Mouse (Mus musculus) heart, embryonic 10.5 days (tissue): ENCODE data around the gene Fam102b. TPM values are rescaled to one million over a fixed set of nuclear protein-coding genes. Genes with fewer than 3 reads are reported as not detected.

ENCODE experiments used
- DNase-seq: peaks from one replicate; pipeline ENCODE4 v3.0.0-alpha.2; 2017; ENCODE audit warnings: low spot score
- H3K27ac ChIP-seq: fragments of 300-500 bp; sonication (generic); 2 replicates; pipeline ENCODE4 v1.5.1; 2016; ENCODE audit warnings: mild to moderate bottlenecking
- H3K27me3 ChIP-seq: fragments of 300-500 bp; sonication (generic); 2 replicates; pipeline ENCODE4 v1.6.1; 2016; ENCODE audit warnings: mild to moderate bottlenecking; ENCODE audit not compliant: poor library complexity, insufficient read depth, severe bottlenecking
- H3K36me3 ChIP-seq: fragments of 300-500 bp; sonication (generic); 2 replicates; pipeline ENCODE4 v1.6.1; 2016; ENCODE audit warnings: mild to moderate bottlenecking, moderate library complexity
- H3K4me1 ChIP-seq: fragments of 300-500 bp; sonication (generic); 2 replicates; pipeline ENCODE4 v1.6.1; 2016; ENCODE audit warnings: mild to moderate bottlenecking
- H3K4me3 ChIP-seq: fragments of 300-500 bp; sonication (generic); 2 replicates; pipeline ENCODE4 v1.5.1; 2016; ENCODE audit warnings: mild to moderate bottlenecking, moderate library complexity
- H3K9me3 ChIP-seq: fragments of 300-500 bp; sonication (generic); 2 replicates; pipeline ENCODE4 v1.6.1; 2016; ENCODE audit warnings: mild to moderate bottlenecking, moderate library complexity
- WGBS: fragments of 180-500 bp; shearing (Covaris S2); methylation state at CpG from one replicate; pipeline ENCODE4 v1.1.7; 2016; 5-methylcytosine and 5-hydroxymethylcytosine counted together
- polyA plus RNA-seq: library from polyadenylated mRNA; unstranded; fragments of >200 nt; fragmentation: Nextera tagmentation; extraction: Ambion mirVana; gene quantifications from 2 replicates; pipeline ENCODE4 v1.2.1, GENCODE M21; 2016

Gene Fam102b
- polyA plus RNA-seq, result 4.6 and 5.6 TPM in 2 replicates

- DNase-seq, result peak; percentile 91
- Histone ChIP-seq H3K36me3 (no peaks in the 10 kb centered on the region), H3K4me3 (peak within 1 kb of the TSS; percentile 77), H3K27ac (peak within 1 kb of the TSS; percentile 93), H3K27me3 (no peaks in the 10 kb centered on the region), H3K4me1 (0 out of 2 replicates have a peak, but pooled peaks cover 5% of the 10 kb centered on the region), H3K9me3 (no peaks in the 10 kb centered on the region)
- WGBS, result 0% methylated on average over 53 of the region's 54 CpGs
Observed at GRCm38 (mm10) chr3:109027515-109027987, at the start of gene Fam102b. Gene Fam102b, minus strand, starts transcription at chr3:109027607.

DNA sequence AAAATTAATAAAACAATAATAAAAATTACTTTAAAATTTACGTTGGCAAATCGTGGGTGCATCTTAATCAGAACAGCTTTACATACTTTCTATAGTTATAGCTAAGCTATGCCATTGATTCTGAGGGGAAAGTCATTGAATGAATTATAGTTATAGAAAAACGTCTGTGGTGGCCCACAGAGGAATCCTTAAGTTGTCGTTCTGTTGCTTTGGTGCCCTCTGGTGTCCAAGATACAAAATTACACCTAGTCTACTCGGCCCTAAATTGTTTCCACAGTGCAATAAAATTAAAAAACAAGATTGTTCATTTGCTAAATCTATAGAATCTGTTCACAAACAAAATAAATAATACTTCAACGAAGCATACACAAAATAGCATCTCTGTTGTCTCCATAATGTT, 35.6 kb upstream of the Fam102b start:
- Histone ChIP-seq H3K4me3 (no peak overlapping the region), H3K4me1 (peaks cover 5% of the 10 kb centered on the region), H3K9me3 (no peaks in the 10 kb centered on the region), H3K27me3 (0 out of 2 replicates have a peak, but pooled peaks cover 7% of the 10 kb centered on the region), H3K27ac (no peak overlapping the region), H3K36me3 (no peaks in the 10 kb centered on the region)
- no peak for DNase-seq
- under 1% methylated on average over 6 of the region's 6 CpGs for WGBS

DNA sequence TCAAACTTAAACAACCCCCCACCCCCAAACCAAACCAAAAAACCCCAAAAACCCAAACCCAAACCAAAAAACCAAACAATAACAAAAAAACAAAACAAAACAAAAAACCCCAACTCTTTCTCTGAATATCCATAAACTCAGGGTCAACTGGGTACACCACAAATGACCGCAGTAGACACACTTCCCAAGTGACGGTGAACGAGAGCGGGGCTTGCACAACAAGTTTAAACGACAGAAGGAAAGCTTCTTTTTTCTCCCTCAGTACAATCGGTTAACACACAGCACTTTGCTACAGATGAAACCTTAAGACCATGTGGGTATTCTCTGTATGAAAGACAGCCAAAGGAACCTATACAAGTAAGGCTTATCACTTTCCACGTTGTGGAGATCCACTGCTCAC, 35.0 kb upstream of the Fam102b start:
- no peak for DNase-seq
- WGBS, result 74% methylated on average over 7 of the region's 7 CpGs
- no peaks in the 10 kb centered on the region for H3K9me3 ChIP-seq
- H3K27me3 ChIP-seq, result 0 out of 2 replicates have a peak, but pooled peaks cover 7% of the 10 kb centered on the region
- no peak overlapping the region for H3K27ac ChIP-seq
- H3K4me1 ChIP-seq, result peaks cover 5% of the 10 kb centered on the region
- H3K4me3 ChIP-seq, result no peak overlapping the region
- H3K36me3 ChIP-seq, result no peaks in the 10 kb centered on the region

GRCm38 (mm10) chr3:109059903-109060302, 32.5 kb upstream of the Fam102b start:
- Histone ChIP-seq H3K36me3 (no peaks in the 10 kb centered on the region), H3K4me3 (no peak overlapping the region), H3K9me3 (no peaks in the 10 kb centered on the region), H3K4me1 (peaks cover 5% of the 10 kb centered on the region), H3K27ac (no peak overlapping the region), H3K27me3 (0 out of 2 replicates have a peak, but pooled peaks cover 7% of the 10 kb centered on the region)
- 72% methylated on average over 8 of the region's 8 CpGs for WGBS
- DNase-seq, result no peak

- DNase-seq, result no peak
- H3K4me1 ChIP-seq, result peaks cover 16% of the 10 kb centered on the region
- no peaks in the 10 kb centered on the region for H3K9me3 ChIP-seq
- no peaks in the 10 kb centered on the region for H3K27me3 ChIP-seq
- 59% methylated on average over 6 of the region's 6 CpGs for WGBS
- no peaks in the 10 kb centered on the region for H3K36me3 ChIP-seq
- H3K27ac ChIP-seq, result no peak overlapping the region
- no peak overlapping the region for H3K4me3 ChIP-seq
Observed at GRCm38 (mm10) chr3:109051946-109052331, 24.5 kb upstream of the Fam102b start.

DNA sequence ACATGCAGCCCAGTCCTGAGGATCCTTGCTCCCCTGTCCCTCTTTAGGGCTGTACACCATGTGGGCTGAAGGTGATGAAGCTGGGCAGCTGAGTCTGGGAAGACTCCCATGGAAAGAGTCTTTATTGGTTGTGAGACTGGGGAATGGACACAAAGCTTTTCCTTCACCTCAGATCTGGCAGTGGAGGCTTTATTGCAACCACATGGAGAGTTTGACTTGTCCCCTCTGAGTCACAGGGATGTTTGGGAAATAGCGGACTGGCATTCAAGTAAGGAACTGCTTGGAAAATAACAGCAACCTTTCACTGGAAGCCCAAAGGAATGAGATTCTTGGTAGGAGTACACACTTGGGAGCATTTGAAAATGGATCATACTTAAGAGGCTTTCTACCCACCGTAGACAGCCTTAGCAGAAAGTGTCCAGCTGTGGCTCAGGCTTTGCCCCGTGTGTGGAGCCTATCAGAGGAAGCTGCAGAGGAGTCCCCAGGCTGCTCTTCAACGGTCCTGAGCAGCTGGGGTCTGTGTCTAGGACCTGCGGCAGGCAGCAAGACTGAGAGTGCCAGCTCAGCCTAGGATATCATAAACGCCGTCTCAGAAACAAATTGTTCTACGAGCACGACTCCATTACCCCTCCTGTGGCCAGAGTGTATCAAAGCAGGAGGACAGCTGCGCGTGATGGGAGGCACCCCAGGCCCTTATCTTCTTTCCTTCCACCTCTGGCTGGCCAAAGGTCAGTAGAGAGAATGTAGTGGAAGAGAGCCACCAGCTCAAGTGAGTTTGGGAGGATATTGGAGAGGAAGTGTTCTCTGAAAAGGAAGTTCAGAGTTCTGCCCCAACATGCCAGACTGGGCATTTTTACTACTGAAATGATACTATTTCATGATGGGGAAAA, 23.9 kb upstream of the Fam102b start:
- no peak for DNase-seq
- Histone ChIP-seq H3K4me3 (no peak overlapping the region), H3K27ac (peak overlapping the region; percentile 39; the same call in 1 of the 2 replicates), H3K4me1 (peaks cover 17% of the 10 kb centered on the region), H3K9me3 (no peaks in the 10 kb centered on the region), H3K36me3 (no peaks in the 10 kb centered on the region), H3K27me3 (no peaks in the 10 kb centered on the region)
- WGBS, result 30% methylated on average over 11 of the region's 11 CpGs

- no peak for DNase-seq
- no peak overlapping the region for H3K27ac ChIP-seq
- 52% methylated on average over 6 of the region's 6 CpGs for WGBS
Observed at GRCm38 (mm10) chr3:109047707-109048283, 20.4 kb upstream of the Fam102b start.

GRCm38 (mm10) chr3:109046428-109046827, 19.0 kb upstream of the Fam102b start:
- Histone ChIP-seq H3K4me3 (no peak overlapping the region), H3K36me3 (no peaks in the 10 kb centered on the region), H3K4me1 (peaks cover 18% of the 10 kb centered on the region), H3K9me3 (no peaks in the 10 kb centered on the region), H3K27me3 (no peaks in the 10 kb centered on the region), H3K27ac (no peak overlapping the region)
- 86% methylated on average over 3 of the region's 3 CpGs for WGBS
- DNase-seq, result no peak

More at GRCm38 (mm10) chr3:109047707-109048283, 20.4 kb upstream of the Fam102b start:
- Histone ChIP-seq H3K36me3 (no peaks in the 10 kb centered on the region), H3K9me3 (no peaks in the 10 kb centered on the region), H3K4me3 (no peak overlapping the region), H3K4me1 (peaks cover 25% of the 10 kb centered on the region), H3K27me3 (no peaks in the 10 kb centered on the region)

DNA sequence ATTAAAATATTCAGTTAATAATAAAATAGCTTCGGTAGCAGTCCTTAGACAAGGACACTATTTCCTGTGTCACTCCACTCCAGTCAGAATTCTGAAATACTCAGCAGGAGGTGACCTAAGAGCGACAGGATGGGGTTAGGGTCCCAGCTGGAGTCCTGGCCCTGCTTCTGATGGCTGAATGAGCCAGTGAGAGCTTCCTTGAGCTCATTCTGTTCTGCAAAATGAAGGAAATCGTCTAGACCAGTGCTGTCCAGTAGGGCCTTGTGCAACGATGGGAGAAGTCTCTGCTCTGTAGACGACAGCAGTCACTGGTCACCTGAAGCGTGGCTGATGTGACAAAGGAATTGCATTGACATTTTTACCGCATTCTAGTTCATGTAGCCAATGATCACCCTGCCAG, 16.0 kb upstream of the Fam102b start:
- Histone ChIP-seq H3K36me3 (no peaks in the 10 kb centered on the region), H3K9me3 (no peaks in the 10 kb centered on the region), H3K27me3 (no peaks in the 10 kb centered on the region), H3K4me3 (no peak overlapping the region), H3K4me1 (peaks cover 11% of the 10 kb centered on the region; the same call in 1 of the 2 replicates), H3K27ac (no peak overlapping the region)
- no peak for DNase-seq
- 66% methylated on average over 7 of the region's 7 CpGs for WGBS

- Histone ChIP-seq H3K9me3 (no peaks in the 10 kb centered on the region), H3K27me3 (no peaks in the 10 kb centered on the region), H3K4me3 (no peak overlapping the region), H3K36me3 (no peaks in the 10 kb centered on the region), H3K27ac (no peak overlapping the region), H3K4me1 (peaks cover 3% of the 10 kb centered on the region; the same call in 1 of the 2 replicates)
- 81% methylated on average over 4 of the region's 4 CpGs for WGBS
- DNase-seq, result no peak
Observed at GRCm38 (mm10) chr3:109040908-109041307, 13.5 kb upstream of the Fam102b start.

DNA sequence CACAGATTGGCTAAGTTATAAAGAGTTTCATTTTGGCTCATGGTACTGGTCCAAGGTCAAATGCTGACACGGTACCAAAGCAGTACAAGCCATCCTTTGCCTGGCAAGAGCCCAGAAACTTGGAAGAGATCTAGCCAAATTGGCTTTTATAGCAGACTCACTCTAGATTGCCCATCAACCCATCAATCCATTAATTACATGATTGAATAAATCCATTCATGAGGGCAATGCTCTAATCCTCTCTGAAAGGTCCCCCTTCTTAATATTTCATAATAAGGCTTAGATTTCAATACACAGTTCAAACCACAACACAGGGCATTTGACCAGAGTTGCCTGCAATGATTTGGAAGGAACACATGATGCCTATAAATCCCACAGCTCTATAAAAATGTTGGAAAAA, 7.0 kb upstream of the Fam102b start:
- DNase-seq, result no peak
- Histone ChIP-seq H3K4me1 (no peaks in the 10 kb centered on the region), H3K27ac (no peak overlapping the region), H3K36me3 (no peaks in the 10 kb centered on the region), H3K27me3 (no peaks in the 10 kb centered on the region), H3K4me3 (no peak overlapping the region), H3K9me3 (no peaks in the 10 kb centered on the region)
- WGBS, result 95% methylated on average over 1 of the region's 1 CpGs

DNA sequence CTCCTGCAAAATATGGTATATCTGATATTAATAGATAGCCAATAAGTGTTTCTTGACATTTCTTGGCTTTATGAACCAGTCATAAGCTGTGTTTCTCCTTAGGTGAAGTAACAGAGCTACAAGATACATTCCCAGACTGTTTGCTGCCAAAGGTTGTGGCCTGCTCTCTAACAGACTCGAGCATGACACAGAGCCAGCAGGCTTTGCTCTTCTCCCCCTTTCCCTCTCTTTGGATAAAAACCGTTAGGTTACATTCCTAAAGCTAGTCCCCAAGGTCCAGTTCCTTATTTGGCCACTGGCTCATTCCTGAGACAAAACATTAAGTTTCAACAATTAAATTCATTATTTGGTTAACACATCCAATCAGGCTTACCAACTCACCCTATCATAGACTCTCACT, 4.9 kb upstream of the Fam102b start:
- WGBS, result 45% methylated on average over 2 of the region's 2 CpGs
- Histone ChIP-seq H3K4me1 (no peaks in the 10 kb centered on the region), H3K4me3 (no peak overlapping the region), H3K36me3 (no peaks in the 10 kb centered on the region), H3K9me3 (no peaks in the 10 kb centered on the region), H3K27ac (no peak overlapping the region), H3K27me3 (no peaks in the 10 kb centered on the region)
- no peak for DNase-seq

DNA sequence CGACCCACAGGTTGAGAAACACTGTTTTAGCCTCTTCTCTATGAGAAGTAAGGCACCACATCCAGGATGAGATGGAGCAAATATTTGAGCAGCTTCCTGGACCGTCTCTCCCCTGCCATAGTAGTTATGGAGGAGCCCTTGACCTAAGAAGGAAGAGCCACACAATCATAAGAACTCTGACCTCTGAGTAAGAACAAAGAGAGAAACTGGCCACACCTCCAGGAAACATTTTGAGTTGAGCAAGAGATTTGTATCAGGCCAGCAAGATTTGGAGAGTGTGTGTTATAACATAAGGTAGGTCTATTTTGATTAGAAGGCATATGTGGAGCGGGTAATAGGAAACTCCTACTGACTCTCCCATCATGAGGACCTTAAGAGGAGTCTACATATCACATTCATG, 4.2 kb upstream of the Fam102b start:
- DNase-seq, result no peak
- H3K9me3 ChIP-seq, result no peaks in the 10 kb centered on the region
- H3K4me3 ChIP-seq, result no peak overlapping the region
- no peaks in the 10 kb centered on the region for H3K4me1 ChIP-seq
- H3K27me3 ChIP-seq, result no peaks in the 10 kb centered on the region
- 83% methylated on average over 3 of the region's 3 CpGs for WGBS
- H3K27ac ChIP-seq, result no peak overlapping the region
- H3K36me3 ChIP-seq, result no peaks in the 10 kb centered on the region
